Mouse (Mus musculus) liver, embryonic 14.5 days (tissue): ENCODE measurements around the gene Snx8. TPM values are rescaled to one million over a fixed set of nuclear protein-coding genes. Genes with fewer than 3 reads are reported as not detected.

ENCODE experiments used
- ATAC-seq: fragments of 200-750 bp; cut with Nextera tagmentation; 2 replicates; pipeline ENCODE4 v1.8.0; 2017; ENCODE audit warnings: moderate number of reproducible peaks, mild to moderate bottlenecking, moderate library complexity; ENCODE audit not compliant: insufficient read depth
- DNase-seq, 3 experiments: peaks; one replicate each; pipeline ENCODE4 v3.0.0-alpha.2; 2012 to 2013; ENCODE audit warnings: low read depth in 3 of 3, low spot score in 3 of 3
- H3K27ac ChIP-seq: fragments of 300-500 bp; sonication (generic); 2 replicates; pipeline ENCODE4 v1.5.1; 2014; ENCODE audit warnings: moderate library complexity, mild to moderate bottlenecking, control low read depth, inconsistent platforms
- H3K27me3 ChIP-seq: fragments of 300-500 bp; sonication (generic); 2 replicates; pipeline ENCODE4 v1.6.1; 2014; ENCODE audit warnings: mild to moderate bottlenecking, low read length, moderate library complexity; ENCODE audit not compliant: control insufficient read depth, insufficient read depth
- H3K36me3 ChIP-seq: fragments of 300-500 bp; sonication (generic); replicated peaks from 2 replicates; pipeline ENCODE4 v1.6.1; 2014; ENCODE audit warnings: low read depth; ENCODE audit not compliant: control insufficient read depth, insufficient read depth
- H3K4me1 ChIP-seq, 2 experiments: fragments of 200-500 bp in 1 of 2; fragments of 300-500 bp in 1 of 2; sonication (generic) in 1 of 2; replicated peaks; 2 replicates each; pipeline ENCODE4 v1.6.1; 2012 to 2014; ENCODE audit warnings: antibody characterized with exemption in 1 of 2, inconsistent platforms in 1 of 2, low read length in 1 of 2; ENCODE audit not compliant: control insufficient read depth in 2 of 2, insufficient read depth in 2 of 2
- H3K4me2 ChIP-seq: fragments of 300-500 bp; sonication (generic); 2 replicates; pipeline ENCODE4 v1.6.1; 2014; ENCODE audit warnings: low read depth, mild to moderate bottlenecking, control low read depth, moderate library complexity
- H3K4me3 ChIP-seq, 2 experiments: fragments of 200-500 bp in 1 of 2; fragments of 300-500 bp in 1 of 2; sonication (generic) in 1 of 2; 2 replicates each; pipeline ENCODE4 v1.5.1; 2012 to 2014; ENCODE audit warnings: low read depth in 2 of 2, low read length in 2 of 2, mild to moderate bottlenecking in 2 of 2, control low read depth in 1 of 2, inconsistent platforms in 1 of 2, moderate library complexity in 1 of 2; ENCODE audit not compliant: insufficient read depth in 1 of 2
- H3K9ac ChIP-seq: fragments of 300-500 bp; sonication (generic); replicated peaks from 2 replicates; pipeline ENCODE4 v1.6.1; 2014; ENCODE audit warnings: mild to moderate bottlenecking, control low read depth, moderate library complexity
- H3K9me3 ChIP-seq: fragments of 300-500 bp; sonication (generic); 2 replicates; pipeline ENCODE4 v1.6.1; 2016; ENCODE audit warnings: low read length, mixed read lengths; ENCODE audit not compliant: control insufficient read depth
- CTCF ChIP-seq: IDR thresholded peaks from 2 replicates; pipeline ENCODE4 v1.5.1; 2016; ENCODE audit warnings: antibody characterized with exemption, low read depth, control low read depth
- EP300 ChIP-seq: IDR thresholded peaks from 2 replicates; pipeline ENCODE4 v1.6.1; 2016; ENCODE audit warnings: antibody characterized with exemption, low read depth
- WGBS: fragments of 180-500 bp; shearing (Covaris S2); extraction: QIAGEN DNeasy Blood & Tissue Kit; methylation state at CpG from one replicate; pipeline ENCODE4 v1.1.7; 2014; ENCODE audit not compliant: insufficient replicate concordance; 5-methylcytosine and 5-hydroxymethylcytosine counted together
- polyA plus RNA-seq, 2 experiments: library from polyadenylated mRNA; depleted of rRNA in 1 of 2; stranded (reverse) in 1 of 2; unstranded in 1 of 2; fragments of >200 nt; fragmentation: Nextera tagmentation in 1 of 2; extraction: Ambion mirVana in 1 of 2; gene quantifications; 2 replicates each; pipeline versions ENCODE4 v1.2.1 to v1.2.3; 2012 to 2014

Gene Snx8
- polyA plus RNA-seq, 2 experiments = 4.1 to 6.6 TPM

DNA sequence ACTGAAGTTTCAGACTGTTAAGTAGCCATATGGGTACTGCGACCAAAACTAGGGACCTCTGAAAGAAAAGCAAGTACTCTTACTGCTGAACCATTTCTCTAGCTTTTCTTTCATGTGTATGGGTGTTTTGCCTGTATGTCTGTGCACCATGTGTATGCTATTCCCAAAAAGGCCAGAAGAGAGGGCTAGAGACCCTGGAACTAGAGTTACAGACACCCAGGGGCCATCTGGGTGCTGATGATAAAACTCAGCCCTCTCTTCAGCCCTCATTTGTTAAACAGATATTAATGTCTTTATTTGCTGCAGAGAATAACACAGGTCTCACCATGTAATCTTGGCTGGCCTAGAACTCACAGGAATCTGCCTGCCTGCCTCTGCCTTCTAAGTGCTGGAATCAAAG, 4.6 kb downstream of the Snx8 start:
- Histone ChIP-seq H3K36me3 (no peaks in the 10 kb centered on the region), H3K27ac (no peak overlapping the region), H3K9ac (no peak overlapping the region), H3K27me3 (no peaks in the 10 kb centered on the region), H3K9me3 (no peaks in the 10 kb centered on the region), H3K4me2 (no peak overlapping the region), H3K4me1 (peaks cover 11 to 21% of the 10 kb centered on the region in 2 experiments), H3K4me3 (no peak overlapping the region)
- 0 out of 2 replicates have a peak, but pooled peaks have one; percentile 10 for TF ChIP-seq CTCF
- no peak for TF ChIP-seq EP300
- ATAC-seq (no peak), DNase-seq (no peak)
- WGBS = 66% methylated on average over 1 of the region's 1 CpGs

DNA sequence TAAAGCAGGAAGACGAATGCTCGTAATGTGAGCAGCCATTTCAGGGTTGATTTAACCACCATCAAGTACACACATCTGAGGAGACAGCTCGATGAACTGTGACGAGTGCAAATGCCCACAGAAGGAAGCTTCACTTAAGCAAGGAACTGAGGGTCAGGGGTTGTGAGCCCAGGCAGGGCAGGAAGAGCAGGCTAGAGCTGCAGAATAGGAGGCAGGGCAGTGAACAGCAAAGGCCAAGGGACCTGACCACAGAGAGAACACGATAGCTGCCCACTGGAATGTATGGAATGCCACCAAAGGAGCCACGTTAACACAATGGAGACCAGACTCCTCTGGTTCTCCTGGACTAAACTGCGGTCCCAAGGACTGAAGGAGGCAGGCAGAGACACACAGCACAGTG, 5.5 kb downstream of the Snx8 start:
- Histone ChIP-seq H3K36me3 (no peaks in the 10 kb centered on the region), H3K9ac (no peak overlapping the region), H3K9me3 (no peaks in the 10 kb centered on the region), H3K4me1 (peaks cover 9 to 15% of the 10 kb centered on the region in 2 experiments), H3K4me2 (no peak overlapping the region), H3K27me3 (no peaks in the 10 kb centered on the region), H3K4me3 (no peak overlapping the region), H3K27ac (no peak overlapping the region)
- ATAC-seq (no peak; the same call in 1 of the 2 replicates), DNase-seq (no peak)
- TF ChIP-seq CTCF (no peak), EP300 (no peak)
- 48% methylated on average over 7 of the region's 7 CpGs for WGBS

- Histone ChIP-seq H3K9ac (no peak overlapping the region), H3K4me3 (no peak overlapping the region), H3K9me3 (no peaks in the 10 kb centered on the region), H3K36me3 (no peaks in the 10 kb centered on the region), H3K4me2 (no peak overlapping the region), H3K4me1 (peaks cover under 1 to 7% of the 10 kb centered on the region in 2 experiments; a peak in 3 of 4 replicates), H3K27me3 (no peaks in the 10 kb centered on the region), H3K27ac (no peak overlapping the region)
- 44% methylated on average over 6 of the region's 6 CpGs for WGBS
- no peak for ATAC-seq
- DNase-seq = no peak
- TF ChIP-seq EP300 (no peak), CTCF (no peak)
Measured at GRCm38 (mm10) chr5:140382688-140383087, 6.4 kb downstream of the Snx8 start.

- DNase-seq = no peak
- TF ChIP-seq CTCF (no peak), EP300 (no peak)
- no peak overlapping the region for H3K4me3 ChIP-seq
- H3K27me3 ChIP-seq = no peaks in the 10 kb centered on the region
- no peaks in the 10 kb centered on the region for H3K9me3 ChIP-seq
- peaks cover 0 to 3% of the 10 kb centered on the region in 2 experiments; a peak in 1 of 4 replicates for H3K4me1 ChIP-seq
- 70% methylated on average over 7 of the region's 7 CpGs for WGBS
- H3K4me2 ChIP-seq = no peak overlapping the region
- no peaks in the 10 kb centered on the region for H3K36me3 ChIP-seq
- no peak for ATAC-seq
- no peak overlapping the region for H3K9ac ChIP-seq
- no peak overlapping the region for H3K27ac ChIP-seq
Measured at GRCm38 (mm10) chr5:140381156-140381555, 7.9 kb downstream of the Snx8 start.

DNA sequence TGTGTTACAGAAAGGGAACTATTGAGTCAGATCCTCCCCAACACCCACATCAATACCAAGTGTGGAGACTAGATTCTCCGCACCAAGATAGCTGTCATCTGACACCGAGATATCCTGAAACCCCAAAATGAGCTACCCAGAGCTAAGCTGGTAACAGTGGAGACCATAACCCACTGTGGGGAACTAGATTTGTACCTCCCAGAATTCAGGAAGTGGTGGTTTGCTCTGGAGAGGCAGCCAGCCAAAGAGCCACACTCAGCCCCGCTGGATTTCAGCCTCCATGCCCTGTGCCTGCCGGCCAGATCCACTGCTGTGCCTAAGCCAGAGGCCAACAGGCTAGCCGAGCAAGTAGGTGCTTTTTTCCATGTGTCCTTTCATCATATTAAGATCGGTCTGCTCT, 9.8 kb downstream of the Snx8 start:
- no peak for ATAC-seq
- H3K4me1 ChIP-seq = peaks cover 0 to 3% of the 10 kb centered on the region in 2 experiments; a peak in 1 of 4 replicates

More for the DNA sequence above, 9.8 kb downstream of the Snx8 start:
- WGBS = 22% methylated on average over 6 of the region's 6 CpGs
- H3K27ac ChIP-seq = no peak overlapping the region
- no peaks in the 10 kb centered on the region for H3K9me3 ChIP-seq
- H3K4me2 ChIP-seq = no peak overlapping the region
- no peak overlapping the region for H3K4me3 ChIP-seq
- no peaks in the 10 kb centered on the region for H3K36me3 ChIP-seq
- H3K9ac ChIP-seq = no peak overlapping the region
- H3K27me3 ChIP-seq = no peaks in the 10 kb centered on the region
- DNase-seq = no peak
- TF ChIP-seq EP300 = no peak
- TF ChIP-seq CTCF = no peak
